Mouse (Mus musculus) stomach, postnatal 0 days (tissue): ENCODE measurements around the gene Gm21969. TPM values are rescaled to one million over a fixed set of nuclear protein-coding genes. Genes with fewer than 3 reads are reported as not detected.

Experiments used
- ATAC-seq: fragments of 200-750 bp; cut with Nextera tagmentation; 2 replicates; pipeline ENCODE4 v1.8.0; 2017; ENCODE audit not compliant: low FRiP score, low TSS enrichment
- DNase-seq: peaks from one replicate; pipeline ENCODE4 v3.0.0-alpha.2; 2016; ENCODE audit warnings: low spot score
- H3K27ac ChIP-seq: fragments of 300-500 bp; sonication (generic); replicated peaks from 2 replicates; pipeline ENCODE4 v1.5.1; 2014; ENCODE audit warnings: mild to moderate bottlenecking, control low read depth
- H3K27me3 ChIP-seq: fragments of 300-500 bp; sonication (generic); 2 replicates; pipeline ENCODE4 v1.6.1; 2014; ENCODE audit warnings: low read length; ENCODE audit not compliant: control insufficient read depth, insufficient read depth
- H3K36me3 ChIP-seq: fragments of 300-500 bp; sonication (generic); 2 replicates; pipeline ENCODE4 v1.6.1; 2014; ENCODE audit warnings: low read length, mixed read lengths; ENCODE audit not compliant: control insufficient read depth, insufficient read depth
- H3K4me1 ChIP-seq: fragments of 300-500 bp; sonication (generic); replicated peaks from 2 replicates; pipeline ENCODE4 v1.6.1; 2014; ENCODE audit warnings: antibody characterized with exemption; ENCODE audit not compliant: control insufficient read depth, insufficient read depth
- H3K4me2 ChIP-seq: fragments of 300-500 bp; sonication (generic); replicated peaks from 2 replicates; pipeline ENCODE4 v1.6.1; 2014; ENCODE audit warnings: low read depth, mild to moderate bottlenecking, control low read depth, moderate library complexity
- H3K4me3 ChIP-seq: fragments of 300-500 bp; sonication (generic); 2 replicates; pipeline ENCODE4 v1.5.1; 2014; ENCODE audit warnings: low read depth, low read length, control low read depth
- H3K9ac ChIP-seq: fragments of 300-500 bp; sonication (generic); 2 replicates; pipeline ENCODE4 v1.6.1; 2014; ENCODE audit warnings: mild to moderate bottlenecking, low read length, control low read depth, mixed read lengths
- H3K9me3 ChIP-seq: fragments of 300-500 bp; sonication (generic); 2 replicates; pipeline ENCODE4 v1.6.1; 2016; ENCODE audit warnings: low read length; ENCODE audit not compliant: control insufficient read depth
- CTCF ChIP-seq: IDR thresholded peaks from 2 replicates; pipeline ENCODE4 v1.5.1; 2016; ENCODE audit warnings: antibody characterized with exemption, low read depth, mild to moderate bottlenecking, moderate library complexity
- EP300 ChIP-seq: optimal IDR thresholded peaks from 2 replicates; pipeline ENCODE3; 2016; ENCODE audit warnings: antibody characterized with exemption
- WGBS: fragments of 180-500 bp; shearing (Covaris S2); extraction: QIAGEN DNeasy Blood & Tissue Kit; methylation state at CpG from one replicate; pipeline ENCODE4 v1.1.7; 2014; 5-methylcytosine and 5-hydroxymethylcytosine counted together
- polyA plus RNA-seq: library from polyadenylated mRNA; unstranded; fragments of >200 nt; fragmentation: Nextera tagmentation; extraction: Ambion mirVana; gene quantifications from 2 replicates; pipeline ENCODE4 v1.2.1, GENCODE M21; 2015

The Gm21969 gene
- polyA plus RNA-seq, 1 experiment from 2014 or later = not detected

- ATAC-seq (no peak; the same call in 1 of the 2 replicates), DNase-seq (no peak)
- Histone ChIP-seq H3K36me3 (peaks cover 12% of the 10 kb centered on the region), H3K4me2 (no peak overlapping the region), H3K9me3 (no peaks in the 10 kb centered on the region), H3K27me3 (no peaks in the 10 kb centered on the region), H3K27ac (no peak overlapping the region), H3K4me3 (no peak overlapping the region), H3K4me1 (peaks cover 8% of the 10 kb centered on the region), H3K9ac (no peak overlapping the region)
- WGBS = 93% methylated on average over 5 of the region's 5 CpGs
- TF ChIP-seq CTCF = no peak
- no peak for TF ChIP-seq EP300
These were observed 3.7 kb downstream of the Gm21969 start for GRCm38 (mm10) chr4:139606732-139607131.

- Histone ChIP-seq H3K4me3 (no peak overlapping the region), H3K4me2 (no peak overlapping the region), H3K9me3 (no peaks in the 10 kb centered on the region), H3K36me3 (peaks cover 18% of the 10 kb centered on the region), H3K27ac (no peak overlapping the region), H3K27me3 (no peaks in the 10 kb centered on the region), H3K9ac (no peak overlapping the region), H3K4me1 (no peaks in the 10 kb centered on the region)
- 76% methylated on average over 4 of the region's 4 CpGs for WGBS
- no peak for TF ChIP-seq CTCF
- no peak for TF ChIP-seq EP300
- ATAC-seq = no peak
- DNase-seq = no peak
These were observed 6.0 kb downstream of the Gm21969 start for GRCm38 (mm10) chr4:139608975-139609374.

- no peak overlapping the region for H3K4me3 ChIP-seq
- WGBS = 64% methylated on average over 6 of the region's 6 CpGs
- H3K4me2 ChIP-seq = no peak overlapping the region
- no peaks in the 10 kb centered on the region for H3K27me3 ChIP-seq
- H3K36me3 ChIP-seq = peaks cover 16% of the 10 kb centered on the region
- no peaks in the 10 kb centered on the region for H3K9me3 ChIP-seq
- 0 out of 2 replicates have a peak overlapping the region, but pooled peaks have one; percentile 18 for H3K27ac ChIP-seq
- TF ChIP-seq CTCF = no peak
- TF ChIP-seq EP300 = no peak
- DNase-seq (no peak), ATAC-seq (no peak)
- H3K9ac ChIP-seq = no peak overlapping the region
- H3K4me1 ChIP-seq = no peaks in the 10 kb centered on the region
These were observed 8.0 kb downstream of the Gm21969 start for GRCm38 (mm10) chr4:139610954-139611353.

- TF ChIP-seq CTCF (peak; percentile 99), EP300 (no peak)
- peak; percentile 77 for DNase-seq
- no peak overlapping the region for H3K4me3 ChIP-seq
- H3K9me3 ChIP-seq = no peaks in the 10 kb centered on the region
- no peak overlapping the region for H3K4me2 ChIP-seq
- H3K27ac ChIP-seq = no peak overlapping the region
- 5% methylated on average over 10 of the region's 10 CpGs for WGBS
- H3K4me1 ChIP-seq = no peaks in the 10 kb centered on the region
- ATAC-seq = peak; percentile 56; the same call in 1 of the 2 replicates
- no peaks in the 10 kb centered on the region for H3K27me3 ChIP-seq
- H3K36me3 ChIP-seq = peaks cover 16% of the 10 kb centered on the region
- H3K9ac ChIP-seq = no peak overlapping the region
These were observed 8.6 kb downstream of the Gm21969 start for GRCm38 (mm10) chr4:139611542-139611953.

- Histone ChIP-seq H3K27ac (no peak overlapping the region), H3K4me1 (no peaks in the 10 kb centered on the region), H3K9me3 (no peaks in the 10 kb centered on the region), H3K4me3 (no peak overlapping the region), H3K36me3 (peaks cover 12% of the 10 kb centered on the region), H3K4me2 (no peak overlapping the region), H3K9ac (no peak overlapping the region), H3K27me3 (no peaks in the 10 kb centered on the region)
- DNase-seq (no peak), ATAC-seq (no peak)
- WGBS = 88% methylated on average over 21 of the region's 21 CpGs
- peak; percentile 18 for TF ChIP-seq CTCF
- no peak for TF ChIP-seq EP300
These were observed 11.7 kb downstream of the Gm21969 start for GRCm38 (mm10) chr4:139614524-139615260.

GRCm38 (mm10) chr4:139616276-139617000 is 13.5 kb downstream of the Gm21969 start:
- Histone ChIP-seq H3K36me3 (peaks cover 12% of the 10 kb centered on the region), H3K27me3 (no peaks in the 10 kb centered on the region), H3K4me3 (peak overlapping the region; percentile 43), H3K4me2 (peak overlapping the region; percentile 55), H3K9ac (peak overlapping the region; percentile 52), H3K9me3 (no peaks in the 10 kb centered on the region), H3K27ac (peak overlapping the region; percentile 84), H3K4me1 (no peaks in the 10 kb centered on the region)
- WGBS = 17% methylated on average over 22 of the region's 24 CpGs
- DNase-seq (peak; percentile 83), ATAC-seq (peak; percentile 89)
- TF ChIP-seq CTCF (no peak), EP300 (no peak)
